Mouse (Mus musculus): Measurements from ENCODE around the gene Snip1.

The Snip1 gene

DNA sequence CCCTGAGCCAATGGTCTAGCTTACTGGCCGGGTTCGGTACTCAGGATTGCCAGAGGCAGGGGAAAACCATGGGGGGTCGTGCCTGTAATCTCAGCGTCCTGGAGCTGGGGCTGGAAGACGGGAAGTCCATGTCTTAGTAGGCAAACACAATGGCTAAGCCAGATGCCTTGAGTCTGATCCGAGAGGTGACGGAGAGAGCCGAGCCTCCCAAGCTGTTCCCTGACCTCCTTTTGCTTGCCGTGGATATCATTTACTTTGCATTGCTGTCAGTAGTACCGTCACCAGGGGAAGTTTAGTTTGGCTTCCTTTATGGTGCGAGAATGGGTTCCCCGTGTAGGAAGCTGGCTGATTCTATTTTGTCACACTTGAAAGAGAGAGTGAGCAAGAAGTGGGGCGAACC is 34.9 kb downstream of the Snip1 start:
- DNase-seq: no peak

DNA sequence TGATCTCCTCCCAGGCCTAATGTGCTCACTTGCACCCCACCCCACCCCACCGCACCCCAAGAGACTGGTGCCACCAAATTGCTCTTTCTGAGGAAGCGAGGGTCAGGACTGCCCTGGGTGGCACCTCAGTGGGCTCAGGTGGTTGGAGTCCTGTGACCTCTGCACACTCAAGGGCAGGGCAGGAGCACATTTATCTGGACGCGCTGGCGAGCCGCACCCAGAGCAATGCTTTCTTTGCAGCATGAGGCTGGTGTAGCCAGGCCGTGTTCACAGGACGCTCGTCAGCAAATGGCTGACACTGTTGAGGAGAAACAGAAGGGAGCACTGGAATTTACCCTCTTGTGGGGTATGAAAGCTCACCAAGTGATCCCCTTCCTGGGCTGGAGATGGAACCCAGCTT is 38.9 kb downstream of the Snip1 start:
- no peak for DNase-seq

DNA sequence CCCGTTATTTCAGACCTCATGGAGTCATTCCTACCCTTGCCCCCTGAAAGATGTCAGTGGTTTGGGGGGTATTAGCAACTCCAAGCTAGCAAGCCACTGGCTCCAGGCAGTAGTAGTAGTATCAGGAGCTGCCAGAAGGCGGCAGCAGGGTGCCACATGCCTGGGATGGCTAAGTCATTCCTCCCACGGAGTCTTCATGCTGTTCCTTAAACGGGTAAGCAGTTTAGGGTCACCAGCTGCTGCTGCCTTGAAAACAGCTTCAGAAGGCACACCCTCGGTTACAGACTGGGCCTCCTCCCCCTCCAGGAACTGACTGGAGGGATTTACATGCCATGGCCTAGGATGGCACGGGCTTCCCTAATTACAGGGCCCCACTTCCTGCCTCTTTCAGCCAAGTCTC is 48.2 kb downstream of the Snip1 start:
- peak; percentile 93 for DNase-seq

DNA sequence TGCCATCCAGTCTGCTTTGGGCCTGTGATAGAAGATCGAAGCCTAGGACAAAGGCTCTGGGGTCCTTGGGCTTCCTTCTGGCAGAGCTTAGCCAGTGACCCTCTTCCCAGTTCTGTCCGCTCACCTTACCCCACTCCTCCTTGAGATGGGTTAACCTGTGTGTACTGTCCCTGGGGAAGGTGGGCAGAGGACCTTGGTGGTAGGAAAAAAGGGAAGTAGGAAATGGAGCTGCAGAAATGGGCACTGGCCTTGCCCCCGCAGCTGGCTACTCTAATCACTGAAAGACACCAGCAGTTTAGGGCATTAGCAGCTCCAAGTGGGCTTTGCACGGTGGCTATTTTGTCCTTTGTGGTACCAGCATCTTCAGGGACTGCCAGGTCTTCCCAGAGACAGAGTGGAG is 48.6 kb downstream of the Snip1 start:
- no peak for DNase-seq

DNA sequence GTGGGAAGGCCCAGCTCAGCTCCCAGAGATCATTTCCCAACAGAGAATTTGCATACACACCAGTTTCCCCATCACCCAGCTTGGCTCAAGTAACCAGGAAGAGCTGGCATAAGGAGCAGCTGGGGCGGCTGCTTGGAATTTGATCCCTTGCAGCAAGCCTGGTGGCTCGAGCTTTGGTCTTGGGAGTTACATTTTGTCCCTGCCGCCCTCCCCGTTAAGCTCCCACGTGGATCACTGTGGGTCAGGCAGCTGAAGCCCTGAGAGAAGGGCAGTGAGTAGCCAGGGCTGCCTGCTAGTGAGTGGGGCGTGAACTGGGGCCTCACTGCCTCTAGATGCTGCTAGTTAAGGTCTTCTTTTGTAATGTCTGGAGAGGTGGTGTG is 49.2 kb downstream of the Snip1 start:
- peak; percentile 41 to 66 for DNase-seq

DNA sequence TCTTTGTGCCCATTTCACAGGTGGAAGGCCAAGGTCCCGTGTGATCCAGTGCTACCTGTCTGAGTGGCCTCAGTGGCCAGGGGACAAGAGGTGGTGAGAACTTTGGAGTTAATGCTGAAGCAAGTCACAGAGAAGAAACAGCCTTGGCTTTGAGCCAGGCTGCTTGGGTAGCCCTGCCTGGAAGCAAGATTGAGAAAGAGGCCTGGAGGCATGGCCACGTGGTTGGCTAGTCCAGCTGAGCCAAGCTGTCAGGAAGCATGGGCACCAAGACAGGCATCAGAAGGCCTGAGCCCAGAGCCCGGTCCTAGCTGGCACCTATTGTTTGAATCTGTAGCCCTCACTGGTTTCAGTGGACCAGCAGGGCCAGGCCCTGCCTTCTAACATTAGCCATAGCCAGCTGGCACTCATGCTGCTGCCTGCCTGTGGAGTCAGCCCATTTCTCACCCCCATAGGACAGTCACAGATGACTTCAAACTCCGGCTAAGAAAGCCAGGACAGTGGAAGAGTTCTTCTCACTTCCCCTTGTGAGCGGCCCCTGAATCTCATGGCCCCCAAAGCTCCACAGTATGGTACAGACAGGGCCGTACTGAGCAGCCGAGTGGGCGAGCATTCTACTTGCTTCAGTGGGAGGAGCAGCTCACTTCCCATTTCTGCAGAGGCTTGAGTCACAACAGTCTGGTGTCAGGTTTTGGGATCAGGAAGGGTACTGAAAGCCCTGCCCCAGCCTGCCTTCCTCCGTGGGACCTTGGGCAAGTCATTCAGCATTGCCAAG is 49.8 kb downstream of the Snip1 start:
- DNase-seq: peak; percentile 45 to 67

DNA sequence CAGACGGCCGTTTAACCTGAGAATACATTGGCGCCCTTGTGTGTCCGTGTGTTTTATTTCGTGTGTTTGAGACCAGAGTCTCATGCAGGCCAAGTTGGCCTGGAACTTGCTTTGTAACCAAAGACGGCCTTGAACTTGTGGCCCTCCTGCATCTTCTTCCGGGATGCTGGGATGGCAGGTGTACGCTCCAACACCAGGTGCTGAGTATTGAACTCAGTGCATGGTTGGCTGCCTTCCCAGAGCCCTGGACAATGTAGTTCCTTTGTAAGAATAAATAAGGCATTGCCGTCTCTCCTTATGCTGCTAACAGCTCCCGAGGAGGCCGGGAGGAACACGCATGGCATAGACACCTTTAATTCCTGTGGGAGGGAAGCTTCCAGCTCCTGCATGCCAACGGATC is 50.5 kb downstream of the Snip1 start:
- peak in 1 of 2 experiments; percentile 25 for DNase-seq

DNA sequence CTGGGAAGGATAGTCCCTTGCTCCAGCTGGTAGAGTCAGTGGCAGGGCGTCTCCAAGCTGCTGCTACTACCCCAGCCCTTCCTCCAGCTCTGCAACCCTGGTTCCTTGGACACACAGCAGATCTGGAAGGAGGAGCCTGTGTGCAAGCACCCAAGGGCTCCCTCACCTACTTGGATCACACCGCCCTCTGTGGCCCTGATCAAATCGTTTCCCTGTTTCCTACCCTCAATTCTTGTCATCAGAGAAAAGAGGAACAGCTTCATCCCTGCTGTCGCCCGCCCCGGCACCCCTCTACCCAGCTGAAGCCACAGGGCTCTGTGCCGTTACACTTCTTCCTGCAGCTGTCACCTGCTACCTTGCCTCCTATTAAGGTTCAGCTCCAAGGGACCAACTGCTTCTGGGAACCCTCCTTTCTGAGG is 51.4 kb downstream of the Snip1 start:
- DNase-seq: no peak

DNA sequence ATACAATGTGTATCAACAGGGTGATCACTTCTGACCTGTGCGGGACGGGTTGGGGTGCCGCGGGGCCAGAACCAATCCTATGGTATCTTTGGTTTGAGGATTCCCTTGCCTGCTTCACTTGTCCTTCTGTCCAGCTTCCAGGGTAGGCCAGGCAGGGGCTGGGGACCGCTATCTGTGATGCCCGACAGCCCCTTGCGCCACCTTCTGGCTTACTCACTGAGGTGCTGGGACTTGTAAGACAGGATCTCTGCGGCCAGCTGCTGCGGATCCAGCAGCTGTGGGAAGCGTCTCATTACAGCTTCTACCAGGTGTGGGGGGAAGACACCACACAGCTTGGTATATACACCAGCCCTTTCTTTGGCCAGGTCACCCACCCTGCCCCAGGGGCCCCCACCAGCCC is 52.6 kb downstream of the Snip1 start:
- peak; percentile 63 to 75 for DNase-seq

DNA sequence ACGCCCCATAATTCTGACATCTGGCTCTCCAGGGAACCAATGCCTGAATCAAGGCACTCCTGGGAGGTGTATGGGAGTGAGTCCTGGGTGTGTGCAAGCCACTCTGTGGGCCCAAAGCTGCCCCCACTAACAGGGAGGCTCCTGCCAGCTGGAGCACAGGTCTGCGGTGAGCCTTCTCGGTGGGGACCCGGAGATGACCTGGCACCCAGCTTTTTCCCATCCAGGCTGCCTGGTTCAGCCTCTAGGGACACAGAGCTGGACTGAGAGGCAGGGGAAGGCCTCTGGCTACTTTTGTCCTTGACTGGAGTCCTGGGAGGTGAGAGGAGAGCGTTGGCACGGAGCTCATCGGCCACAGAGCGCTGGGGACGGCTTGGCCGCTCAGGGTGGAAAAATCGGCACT is 53.2 kb downstream of the Snip1 start:
- no peak for DNase-seq

DNA sequence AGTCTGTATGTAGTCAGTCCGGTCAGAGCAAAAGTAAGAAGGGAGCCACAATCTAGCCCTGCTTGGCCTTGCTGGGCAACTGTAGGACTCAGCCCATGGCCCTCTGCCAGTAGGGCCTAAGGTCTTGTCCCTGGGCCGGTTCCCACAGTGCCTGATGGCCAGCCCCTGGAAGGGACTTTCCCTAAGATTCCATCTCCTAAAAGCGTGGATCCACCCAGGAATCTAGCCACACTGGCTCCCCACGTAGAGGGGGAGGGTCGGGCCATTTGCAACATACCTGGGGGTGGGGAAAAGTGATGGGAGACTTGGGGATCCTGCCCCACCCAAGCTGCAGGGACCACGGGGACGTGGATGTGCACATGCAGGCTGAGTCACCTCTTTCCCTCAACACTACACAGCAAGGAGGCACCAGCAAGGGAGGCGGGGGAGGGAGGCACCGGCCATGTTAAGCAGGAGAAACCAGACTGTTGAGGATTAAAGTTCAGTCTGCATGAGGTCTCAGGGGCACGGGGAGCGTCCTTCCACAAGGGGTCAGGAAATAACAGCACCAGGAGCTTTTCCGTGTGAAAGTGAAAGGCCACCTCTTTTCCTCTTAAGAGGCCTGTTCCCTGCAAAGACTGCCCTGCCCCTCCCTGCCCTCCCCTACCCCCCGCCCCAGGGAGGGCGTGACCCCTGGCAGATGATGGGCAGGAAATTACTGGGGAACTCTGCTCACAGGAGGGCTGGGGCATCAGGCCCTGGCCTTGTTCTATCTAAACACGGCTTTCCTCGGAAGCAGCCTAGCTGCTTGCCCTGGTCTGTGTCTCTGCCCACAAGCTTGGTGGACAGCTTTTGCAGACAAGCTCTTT is 56.2 kb downstream of the Snip1 start:
- peak; percentile 66 to 81 for DNase-seq

DNA sequence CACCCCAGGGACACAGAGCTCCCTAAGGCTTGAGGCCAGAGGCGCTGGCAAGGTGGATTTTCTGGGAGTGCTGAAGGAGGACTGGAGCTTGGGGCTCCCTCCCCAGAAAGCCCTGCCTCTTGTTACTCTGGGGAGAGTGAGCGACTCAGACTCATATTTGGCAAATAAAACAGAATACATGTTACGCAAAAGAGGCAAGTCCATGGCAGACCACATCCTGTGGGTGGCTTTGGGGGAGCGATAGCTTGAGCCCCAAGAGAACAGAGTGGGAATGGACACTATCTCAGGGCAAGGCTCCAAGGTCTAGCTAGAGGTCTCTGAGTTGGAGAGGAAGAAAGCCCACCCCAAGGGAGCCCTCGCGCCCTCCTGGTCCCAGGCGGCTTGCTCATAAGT is 56.8 kb downstream of the Snip1 start:
- peak in 1 of 2 experiments; percentile 37 for DNase-seq
